Mouse (Mus musculus) stomach, postnatal 0 days (tissue): Measurements from ENCODE around the gene Msrb3.

ENCODE experiments used
- CTCF ChIP-seq: IDR thresholded peaks from 2 replicates; pipeline ENCODE4 v1.5.1; 2016; ENCODE audit warnings: antibody characterized with exemption, low read depth, mild to moderate bottlenecking, moderate library complexity
- EP300 ChIP-seq: optimal IDR thresholded peaks from 2 replicates; pipeline ENCODE3; 2016; ENCODE audit warnings: antibody characterized with exemption

- peak; percentile 28; the same call in 1 of the 2 replicates for TF ChIP-seq CTCF
- no peak for TF ChIP-seq EP300
These were observed 153.6 kb downstream of the Msrb3 start for GRCm38 (mm10) chr10:120745138-120745856.
